Mouse (Mus musculus): ENCODE results near the gene Gm10985. TPM values are rescaled to one million over a fixed set of nuclear protein-coding genes. Genes with fewer than 3 reads are reported as not detected.

The Gm10985 gene
- polyA plus RNA-seq, 1 experiment from 2014 or later, result not detected

- Histone ChIP-seq H3K9ac (no peak overlapping the region), H3K27me3 (no peaks in the 10 kb centered on the region), H3K27ac (no peak overlapping the region), H3K4me1 (replicated peaks) (peaks cover 4% of the 10 kb centered on the region; the same call in 1 of the 2 replicates), H3K9me3 (no peaks in the 10 kb centered on the region), H3K4me3 (no peak overlapping the region), H3K4me2 (no peak overlapping the region), H3K36me3 (no peaks in the 10 kb centered on the region)
- no peak for ATAC-seq (ENCODE audit: low FRiP score)
- WGBS, result 0% methylated on average over 1 of the region's 1 CpGs
Observed at GRCm38 (mm10) chr3:53869263-53869662, 24.4 kb downstream of the Gm10985 start.

GRCm38 (mm10) chr3:53870482-53870881 is 25.6 kb downstream of the Gm10985 start:
- WGBS, result 74% methylated on average over 6 of the region's 6 CpGs
- Histone ChIP-seq H3K9ac (no peak overlapping the region), H3K4me2 (no peak overlapping the region), H3K9me3 (no peaks in the 10 kb centered on the region), H3K4me3 (no peak overlapping the region), H3K27me3 (no peaks in the 10 kb centered on the region), H3K27ac (no peak overlapping the region), H3K4me1 (replicated peaks) (no peaks in the 10 kb centered on the region), H3K36me3 (no peaks in the 10 kb centered on the region)
- no peak for ATAC-seq (ENCODE audit: low FRiP score)

- Histone ChIP-seq H3K27me3 (no peaks in the 10 kb centered on the region), H3K36me3 (no peaks in the 10 kb centered on the region), H3K27ac (no peak overlapping the region), H3K4me1 (replicated peaks) (no peaks in the 10 kb centered on the region), H3K4me3 (no peak overlapping the region), H3K9me3 (no peaks in the 10 kb centered on the region), H3K4me2 (no peak overlapping the region), H3K9ac (no peak overlapping the region)
- 82% methylated on average over 1 of the region's 1 CpGs for WGBS
- ATAC-seq (ENCODE audit: low FRiP score), result no peak
Observed at GRCm38 (mm10) chr3:53871596-53871995, 26.7 kb downstream of the Gm10985 start.

GRCm38 (mm10) chr3:53890619-53891540 is 46.0 kb downstream of the Gm10985 start:
- WGBS, result 88% methylated on average over 12 of the region's 12 CpGs
- Histone ChIP-seq H3K36me3 (no peaks in the 10 kb centered on the region), H3K9ac (no peak overlapping the region), H3K27ac (no peak overlapping the region), H3K4me1 (replicated peaks) (no peaks in the 10 kb centered on the region), H3K9me3 (no peaks in the 10 kb centered on the region), H3K4me2 (no peak overlapping the region), H3K27me3 (no peaks in the 10 kb centered on the region), H3K4me3 (no peak overlapping the region)
- ATAC-seq (ENCODE audit: low FRiP score), result no peak

Other genes starting within 250 kb of the Gm10985 start
- 1.3 TPM in 2 replicates for gene Frem2, start 187.7 kb upstream of the Gm10985 start, polyA plus RNA-seq (2015; fragmentation: Nextera tagmentation; extraction: Ambion mirVana)
- gene Ufm1, start 18.7 kb downstream of the Gm10985 start, polyA plus RNA-seq (2015; fragmentation: Nextera tagmentation; extraction: Ambion mirVana), result 109 and 114 TPM in 2 replicates